Mouse (Mus musculus): Measurements from ENCODE around the gene Satb1.

DNA sequence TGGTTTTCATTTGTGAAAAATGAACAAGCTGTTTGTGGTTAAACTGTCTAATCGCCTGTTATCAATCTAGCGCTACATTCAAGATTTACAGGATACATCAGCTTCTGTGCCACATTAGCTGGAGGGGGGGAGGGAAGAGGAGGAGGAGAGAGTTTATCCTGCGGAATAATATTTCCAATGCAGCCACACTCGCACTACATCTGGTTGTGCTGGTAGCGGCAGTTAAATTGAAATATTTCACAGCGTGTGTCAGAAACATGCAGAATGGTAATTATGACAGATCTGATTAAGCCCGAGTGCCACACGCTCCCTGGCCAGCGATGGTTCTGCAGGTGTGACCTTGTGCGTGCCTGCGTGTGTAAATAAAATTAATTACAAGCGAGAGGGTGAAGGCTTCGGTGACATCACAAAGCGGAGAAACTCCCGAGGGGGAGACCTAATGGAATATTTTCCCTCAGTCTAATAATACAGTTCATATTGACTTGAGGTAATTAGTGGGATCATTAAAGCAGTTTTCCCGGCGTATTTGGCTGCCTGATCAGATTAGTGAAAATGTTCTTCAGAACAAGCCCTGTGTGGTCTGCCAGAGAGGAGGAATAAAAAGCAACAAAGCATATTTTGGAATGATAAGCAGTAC lies 72.7 kb downstream of the Satb1 start:
- TF ChIP-seq CTCF (IDR thresholded peaks at IDR 0.05) (no peak), EP300 (IDR thresholded peaks at IDR 0.05) (no peak)

All from lung, postnatal 0 days (tissue).